Mouse (Mus musculus): Measurements from ENCODE around the gene Pde2a.
A peak's percentile ranks its signal among the peaks of the same experiment; 100 is the strongest.

Pde2a gene

DNA sequence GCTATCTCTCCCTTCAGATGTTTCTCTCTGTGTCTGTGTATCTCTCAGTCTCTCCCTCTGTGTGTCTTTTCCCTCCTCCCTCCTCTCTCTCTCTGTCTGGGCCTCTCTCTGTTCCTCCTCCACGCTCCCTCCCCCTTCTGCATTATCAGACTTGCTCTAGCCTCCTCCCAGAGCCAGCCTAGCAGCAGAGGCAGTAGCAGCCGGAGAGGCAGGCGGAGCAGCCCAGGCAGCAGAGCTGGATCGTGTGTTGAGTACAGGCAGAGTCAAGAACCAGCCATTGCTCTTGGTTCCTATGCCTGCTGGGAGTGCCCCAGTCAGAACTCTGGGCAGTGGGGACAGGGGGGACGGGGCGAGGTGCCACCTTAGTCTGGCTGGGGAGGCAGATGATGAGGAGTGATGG is at the start of gene Pde2a:
Pde2a (plus strand) TSS at position 163 of the 400 bp plus-strand sequence.
- DNase-seq: no peak

- no peak for DNase-seq
These were observed 48.4 kb upstream of the Pde2a start for GRCm38 (mm10) chr7:101373082-101373481.

GRCm38 (mm10) chr7:101374155-101374554 is 47.3 kb upstream of the Pde2a start:
- DNase-seq: peak in 1 of 2 experiments; percentile 58

GRCm38 (mm10) chr7:101376701-101377340 is 44.7 kb upstream of the Pde2a start:
- no peak for DNase-seq

GRCm38 (mm10) chr7:101377741-101378262 is 43.7 kb upstream of the Pde2a start:
- DNase-seq: no peak

DNA sequence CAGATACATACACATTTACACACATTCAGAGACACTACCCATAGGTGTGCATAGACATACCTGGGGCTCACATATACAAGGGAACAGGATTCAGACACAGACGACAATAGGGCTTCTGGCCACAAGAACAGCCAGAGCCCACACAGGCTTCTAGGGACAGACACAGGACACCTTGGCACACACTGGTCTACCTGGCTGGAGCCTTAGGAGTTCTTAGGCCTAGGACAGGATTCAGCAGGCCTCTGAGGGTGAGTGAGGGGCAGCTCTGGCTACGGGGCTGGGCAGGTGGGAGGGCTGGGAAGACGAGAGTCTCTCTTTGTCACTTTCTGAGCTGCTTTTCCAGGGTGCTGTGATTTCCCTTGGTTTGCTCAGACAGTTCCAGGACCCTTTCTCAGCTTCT is 43.2 kb upstream of the Pde2a start:
- no peak for DNase-seq

GRCm38 (mm10) chr7:101378796-101379465 is 42.6 kb upstream of the Pde2a start:
- no peak for DNase-seq

DNA sequence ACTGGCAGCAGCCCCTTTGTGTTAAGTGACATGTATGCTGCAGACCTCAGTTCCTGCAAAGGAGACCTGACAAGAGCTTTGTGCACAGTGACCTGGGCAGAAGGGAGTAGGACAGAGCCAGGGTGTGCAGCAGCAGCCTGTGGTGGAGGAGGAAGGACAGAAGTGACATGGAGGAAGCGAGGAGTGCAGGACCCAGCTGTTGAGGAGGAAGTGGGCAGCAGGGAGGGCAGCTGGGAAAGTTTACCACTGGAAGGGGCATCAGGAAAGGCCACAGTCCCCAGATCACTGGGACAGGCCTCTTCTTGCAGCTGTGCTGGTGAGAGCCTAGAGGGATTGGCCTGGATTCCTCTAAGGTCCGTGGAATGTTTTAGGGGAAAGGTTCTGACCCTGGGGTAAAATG is 41.8 kb upstream of the Pde2a start:
- no peak for DNase-seq

- no peak for DNase-seq
These were observed 40.0 kb upstream of the Pde2a start for GRCm38 (mm10) chr7:101381512-101381911.

GRCm38 (mm10) chr7:101382378-101382777 is 39.1 kb upstream of the Pde2a start:
- DNase-seq: no peak

GRCm38 (mm10) chr7:101383756-101384155 is 37.7 kb upstream of the Pde2a start:
- DNase-seq: no peak

DNA sequence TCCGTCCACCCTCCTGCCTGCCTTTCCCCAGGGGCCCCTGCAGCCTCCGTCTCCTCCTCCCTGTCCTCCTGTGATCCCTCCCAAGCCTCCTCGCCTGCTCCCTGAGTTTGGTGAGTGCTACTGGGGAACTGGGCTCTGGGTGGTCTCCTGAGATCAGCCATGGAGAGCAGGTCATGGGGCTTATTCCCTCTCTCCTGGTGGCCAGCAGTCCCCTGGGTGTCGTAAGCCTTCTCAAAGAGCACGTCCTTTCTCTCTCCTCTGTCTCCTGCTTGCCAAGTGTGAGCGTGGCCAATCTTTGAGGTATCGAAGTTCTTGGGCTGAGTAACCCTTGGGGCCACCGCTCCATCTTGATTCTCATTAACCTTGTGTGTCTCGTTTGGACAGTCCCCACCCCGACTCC is 36.6 kb upstream of the Pde2a start:
- DNase-seq: no peak

DNA sequence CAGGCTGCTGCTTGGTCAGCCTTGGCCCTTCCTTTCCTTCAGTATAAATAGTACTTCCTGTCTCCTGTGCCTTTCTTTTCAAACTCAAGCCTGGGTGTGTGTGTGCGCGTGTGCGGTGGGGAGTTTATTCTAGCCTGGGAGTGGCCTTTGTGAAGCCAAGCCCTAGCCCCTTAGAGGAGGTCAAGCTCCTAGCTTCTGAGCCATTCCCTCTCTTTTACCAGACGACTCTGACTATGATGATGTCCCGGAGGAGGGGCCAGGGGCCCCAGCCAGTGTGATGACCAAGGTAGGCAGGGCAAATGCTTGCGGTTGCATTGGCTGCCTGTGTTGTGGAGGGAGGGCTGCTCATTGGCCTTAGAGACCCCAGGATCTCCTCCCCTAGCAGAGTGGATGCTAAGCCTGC is 36.2 kb upstream of the Pde2a start:
- no peak for DNase-seq

DNA sequence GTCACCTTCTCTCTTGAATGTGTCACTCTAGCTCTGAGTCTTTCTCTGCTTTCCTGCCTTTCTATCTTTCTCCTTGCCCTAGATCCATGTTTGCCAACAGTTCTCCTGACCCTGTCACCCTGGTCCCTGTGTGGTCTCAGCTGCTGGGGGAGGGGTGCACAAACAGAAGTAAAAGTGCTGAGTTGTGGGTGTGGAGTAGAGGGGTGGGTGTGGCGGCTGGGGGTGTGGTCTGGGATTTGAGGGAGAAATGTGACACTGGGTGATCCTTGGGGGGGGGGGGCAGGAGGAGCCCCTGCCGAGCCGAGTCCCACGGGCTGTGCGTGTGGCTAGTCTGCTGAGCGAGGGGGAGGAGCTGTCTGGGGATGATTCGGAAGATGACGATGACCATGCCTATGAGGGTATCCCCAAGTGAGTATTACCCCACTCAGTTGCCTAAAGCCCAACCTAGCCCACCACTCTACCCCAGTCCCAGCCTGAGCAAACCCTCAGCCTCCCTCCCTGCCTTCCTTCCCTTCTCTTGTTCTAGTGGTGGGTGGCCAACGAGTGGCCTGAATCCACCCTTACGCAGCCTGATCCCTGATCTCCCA is 35.5 kb upstream of the Pde2a start:
- no peak for DNase-seq

GRCm38 (mm10) chr7:101389256-101389655 is 32.2 kb upstream of the Pde2a start:
- no peak for DNase-seq

GRCm38 (mm10) chr7:101391909-101392479 is 29.5 kb upstream of the Pde2a start:
- DNase-seq: no peak

- no peak for DNase-seq
These were observed 28.5 kb upstream of the Pde2a start for GRCm38 (mm10) chr7:101393015-101393414.

DNA sequence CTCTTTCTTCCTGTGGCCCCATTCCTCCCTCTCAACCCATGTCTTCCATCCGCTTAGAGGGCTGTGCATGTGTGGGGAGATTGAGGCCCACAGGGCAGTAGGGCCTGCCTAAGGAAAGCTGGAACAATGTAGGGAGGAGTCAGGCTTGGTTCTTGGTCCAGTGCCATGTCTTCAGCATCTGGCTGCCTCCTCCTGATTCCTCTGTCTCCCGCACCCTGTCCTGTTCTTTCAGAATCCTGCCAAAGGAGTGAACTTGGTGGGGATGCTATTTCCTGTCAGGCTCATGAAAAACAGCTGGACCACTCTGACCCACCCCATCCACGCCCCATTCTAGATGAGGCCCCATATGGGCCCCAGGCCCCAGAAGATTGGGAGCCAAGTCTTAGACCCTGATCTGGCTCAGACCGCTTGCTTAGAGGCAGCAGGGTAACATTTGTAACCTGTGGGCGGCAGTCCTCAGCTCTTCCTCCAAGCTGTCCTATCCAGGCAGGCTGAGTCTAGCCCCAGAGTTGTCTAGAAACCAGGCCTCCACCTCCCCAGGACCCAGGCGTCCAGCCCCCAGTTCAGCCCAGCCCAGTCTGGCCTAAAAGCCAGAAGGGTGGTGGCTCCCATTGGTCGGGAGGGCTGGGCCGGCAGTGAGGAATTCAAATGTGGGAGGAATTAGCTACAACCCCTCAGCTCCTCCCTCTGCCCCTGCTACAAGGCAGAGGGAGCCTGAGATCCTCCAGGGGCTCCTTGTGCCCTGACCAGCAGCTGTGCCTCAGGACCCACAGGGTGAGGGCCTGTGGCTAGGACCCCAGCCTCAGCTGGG is 27.6 kb upstream of the Pde2a start:
- no peak for DNase-seq

DNA sequence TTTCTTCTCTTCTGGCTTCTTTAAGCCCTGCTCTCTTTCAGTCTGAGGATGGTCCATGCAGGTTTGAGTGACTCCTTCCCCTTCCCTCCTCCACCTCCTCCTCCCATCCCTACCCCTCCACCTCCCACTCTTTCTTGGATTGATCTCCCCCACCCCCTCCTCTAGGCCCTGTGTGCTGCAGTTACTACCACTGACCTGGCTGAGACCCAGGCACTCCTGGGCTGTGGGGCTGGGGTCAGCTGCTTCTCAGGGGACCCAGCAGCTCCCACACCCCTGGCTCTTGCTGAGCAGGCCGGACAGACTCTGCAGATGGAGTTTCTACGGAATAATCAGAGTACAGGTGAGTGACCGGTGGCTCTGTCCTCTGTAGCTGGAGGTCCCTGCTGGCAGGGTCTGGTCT is 26.9 kb upstream of the Pde2a start:
- no peak for DNase-seq

- no peak for DNase-seq
These were observed 26.0 kb upstream of the Pde2a start for GRCm38 (mm10) chr7:101395471-101395870.

DNA sequence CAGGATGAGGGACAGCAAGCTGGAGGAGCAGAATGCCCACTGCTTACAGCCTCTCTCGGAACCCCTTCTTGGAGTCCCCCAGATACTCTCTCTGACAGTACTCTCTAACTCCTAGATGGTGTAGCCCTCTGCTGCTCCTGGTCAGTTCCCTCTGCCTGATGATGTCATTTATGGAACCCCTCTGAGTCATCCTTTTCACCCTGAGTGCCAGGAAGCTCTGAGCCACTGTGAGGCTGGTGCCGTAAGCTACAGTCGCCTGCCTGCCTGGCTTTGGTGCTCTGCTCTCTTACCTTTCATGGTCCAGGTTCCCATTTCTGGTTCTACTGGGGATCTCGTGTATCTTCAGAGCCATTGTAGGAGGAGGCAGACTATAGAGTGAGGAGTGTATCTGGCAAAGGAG is 24.3 kb upstream of the Pde2a start:
- DNase-seq: no peak

GRCm38 (mm10) chr7:101401510-101401909 is 20.0 kb upstream of the Pde2a start:
- no peak for DNase-seq

GRCm38 (mm10) chr7:101403831-101404230 is 17.7 kb upstream of the Pde2a start:
- DNase-seq: no peak

All from cerebellum, postnatal 36 days (tissue).